Mouse (Mus musculus) stomach, embryonic 14.5 days (tissue): Measurements from ENCODE around the gene Map7d1. TPM values are rescaled to one million over a fixed set of nuclear protein-coding genes. Genes with fewer than 3 reads are reported as not detected.
A peak's percentile ranks its signal among the peaks of the same experiment; 100 is the strongest.

Experiments
- ATAC-seq: fragments of 200-750 bp; cut with Nextera tagmentation; 2 replicates; pipeline ENCODE4 v1.8.0; 2017; ENCODE audit warnings: low read depth, moderate TSS enrichment; ENCODE audit not compliant: insufficient number of reproducible peaks, insufficient read depth, low FRiP score
- H3K27ac ChIP-seq: fragments of 300-500 bp; sonication (generic); 2 replicates; pipeline ENCODE4 v1.5.1; 2014; ENCODE audit warnings: mild to moderate bottlenecking, low read length, moderate library complexity, mixed read lengths
- H3K27me3 ChIP-seq: fragments of 300-500 bp; sonication (generic); 2 replicates; pipeline ENCODE4 v1.6.1; 2014; ENCODE audit warnings: low read length, control low read depth, mixed read lengths; ENCODE audit not compliant: control insufficient read depth, insufficient read depth
- H3K36me3 ChIP-seq: fragments of 300-500 bp; sonication (generic); 2 replicates; pipeline ENCODE4 v1.6.1; 2014; ENCODE audit warnings: mild to moderate bottlenecking, control low read depth, low read length, moderate library complexity, mixed read lengths; ENCODE audit not compliant: control insufficient read depth, insufficient read depth
- H3K4me1 ChIP-seq: fragments of 300-500 bp; sonication (generic); 2 replicates; pipeline ENCODE4 v1.6.1; 2014; ENCODE audit warnings: low read length, control low read depth, mixed read lengths; ENCODE audit not compliant: control insufficient read depth, insufficient read depth
- H3K4me2 ChIP-seq: fragments of 300-500 bp; sonication (generic); replicated peaks from 2 replicates; pipeline ENCODE4 v1.6.1; 2014; ENCODE audit warnings: low read depth, low read length, control low read depth
- H3K4me3 ChIP-seq: fragments of 300-500 bp; sonication (generic); 2 replicates; pipeline ENCODE4 v1.5.1; 2014; ENCODE audit warnings: low read depth, low read length, control low read depth
- H3K9ac ChIP-seq: fragments of 300-500 bp; sonication (generic); replicated peaks from 2 replicates; pipeline ENCODE4 v1.6.1; 2014; ENCODE audit warnings: low read depth, mild to moderate bottlenecking, control low read depth, low read length, moderate library complexity, mixed read lengths
- H3K9me3 ChIP-seq: fragments of 300-500 bp; sonication (generic); 2 replicates; pipeline ENCODE4 v1.6.1; 2016; ENCODE audit warnings: low read depth, low read length, control low read depth; ENCODE audit not compliant: control insufficient read depth
- WGBS: fragments of 180-500 bp; shearing (Covaris S2); extraction: QIAGEN DNeasy Blood & Tissue Kit; methylation state at CpG from one replicate; pipeline ENCODE4 v1.1.7; 2014; 5-methylcytosine and 5-hydroxymethylcytosine counted together
- polyA plus RNA-seq: library from polyadenylated mRNA; unstranded; fragments of >200 nt; fragmentation: Nextera tagmentation; extraction: Ambion mirVana; gene quantifications from 2 replicates; pipeline ENCODE4 v1.2.1, GENCODE M21; 2014

Map7d1 gene
- polyA plus RNA-seq, 1 experiment from 2014 or later = 38.7 TPM

- Histone ChIP-seq H3K4me1 (peaks cover 40% of the 10 kb centered on the region), H3K9me3 (no peaks in the 10 kb centered on the region), H3K27ac (no peak overlapping the region)
Measured at GRCm38 (mm10) chr4:126253637-126254272, 2.4 kb downstream of the Map7d1 start.

GRCm38 (mm10) chr4:126252411-126253237 lies 3.5 kb downstream of the Map7d1 start:
- no peak overlapping the region for H3K27ac ChIP-seq
- H3K4me3 ChIP-seq = no peak overlapping the region
- no peak overlapping the region for H3K9ac ChIP-seq
- H3K9me3 ChIP-seq = no peaks in the 10 kb centered on the region
- no peak for ATAC-seq
- peaks cover 38% of the 10 kb centered on the region for H3K4me1 ChIP-seq
- no peaks in the 10 kb centered on the region; the same call in none of the 2 replicates for H3K36me3 ChIP-seq
- no peaks in the 10 kb centered on the region for H3K27me3 ChIP-seq
- no peak overlapping the region for H3K4me2 ChIP-seq
- 86% methylated on average over 17 of the region's 17 CpGs for WGBS

More at GRCm38 (mm10) chr4:126253637-126254272, 2.4 kb downstream of the Map7d1 start:
- H3K4me2 ChIP-seq = peak overlapping the region; percentile 89
- WGBS = 77% methylated on average over 14 of the region's 14 CpGs
- no peaks in the 10 kb centered on the region for H3K27me3 ChIP-seq
- 0 out of 2 replicates have a peak overlapping the region, but pooled peaks have one; percentile 74 for H3K4me3 ChIP-seq
- no peak overlapping the region for H3K9ac ChIP-seq
- H3K36me3 ChIP-seq = no peaks in the 10 kb centered on the region; the same call in none of the 2 replicates
- no peak for ATAC-seq

DNA sequence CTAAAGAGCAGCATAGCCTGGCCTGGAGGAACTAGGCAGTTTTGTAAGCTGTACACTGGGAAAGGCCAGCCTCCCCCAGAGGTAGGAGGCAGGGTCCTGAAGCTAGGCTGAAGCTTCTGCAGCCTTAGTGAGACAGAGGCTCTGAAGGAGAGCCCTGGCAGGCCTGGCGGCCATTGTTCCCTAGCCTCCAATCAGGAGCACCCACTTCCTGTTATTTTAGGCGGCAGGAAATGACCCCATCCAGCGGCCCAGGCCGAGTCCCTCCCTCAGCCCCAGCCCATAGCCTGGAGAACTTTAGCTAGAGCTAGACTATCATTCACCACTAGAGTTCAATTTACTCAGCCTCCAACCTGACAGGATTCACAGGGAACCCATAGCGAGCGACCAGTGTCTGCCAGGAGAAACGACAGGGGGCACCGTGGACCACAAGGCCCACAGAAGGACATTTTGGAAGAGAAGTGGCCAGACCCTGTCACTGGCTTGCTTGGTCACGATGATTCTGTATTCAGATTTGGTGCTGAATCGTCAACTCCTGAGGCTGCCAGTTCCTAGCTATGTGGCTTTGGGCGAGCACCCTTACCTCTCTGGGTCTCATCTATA lies 4.4 kb downstream of the Map7d1 start:
- Histone ChIP-seq H3K4me2 (no peak overlapping the region; the same call in 1 of the 2 replicates), H3K4me1 (peaks cover 33% of the 10 kb centered on the region), H3K9me3 (no peaks in the 10 kb centered on the region), H3K9ac (no peak overlapping the region), H3K36me3 (no peaks in the 10 kb centered on the region; the same call in none of the 2 replicates), H3K4me3 (no peak overlapping the region), H3K27ac (peak overlapping the region; percentile 33; the same call in 1 of the 2 replicates), H3K27me3 (no peaks in the 10 kb centered on the region)
- 57% methylated on average over 11 of the region's 11 CpGs for WGBS
- no peak for ATAC-seq

- no peak overlapping the region for H3K27ac ChIP-seq
- H3K27me3 ChIP-seq = no peaks in the 10 kb centered on the region
- H3K4me2 ChIP-seq = no peak overlapping the region
- no peak for ATAC-seq
- H3K9me3 ChIP-seq = no peaks in the 10 kb centered on the region
- peaks cover 33% of the 10 kb centered on the region for H3K4me1 ChIP-seq
- H3K4me3 ChIP-seq = no peak overlapping the region
- WGBS = 50% methylated on average over 4 of the region's 4 CpGs
- no peak overlapping the region for H3K9ac ChIP-seq
- peaks cover 4% of the 10 kb centered on the region for H3K36me3 ChIP-seq
Measured at GRCm38 (mm10) chr4:126250659-126251058, 5.5 kb downstream of the Map7d1 start.

- no peaks in the 10 kb centered on the region for H3K9me3 ChIP-seq
- peaks cover 25% of the 10 kb centered on the region for H3K4me1 ChIP-seq
- ATAC-seq = no peak
- peaks cover 4% of the 10 kb centered on the region for H3K36me3 ChIP-seq
- H3K27me3 ChIP-seq = no peaks in the 10 kb centered on the region
- 42% methylated on average over 11 of the region's 11 CpGs for WGBS
- H3K4me2 ChIP-seq = no peak overlapping the region
- H3K4me3 ChIP-seq = no peak overlapping the region
- no peak overlapping the region for H3K27ac ChIP-seq
- no peak overlapping the region for H3K9ac ChIP-seq
Measured at GRCm38 (mm10) chr4:126248261-126248868, 7.8 kb downstream of the Map7d1 start.

DNA sequence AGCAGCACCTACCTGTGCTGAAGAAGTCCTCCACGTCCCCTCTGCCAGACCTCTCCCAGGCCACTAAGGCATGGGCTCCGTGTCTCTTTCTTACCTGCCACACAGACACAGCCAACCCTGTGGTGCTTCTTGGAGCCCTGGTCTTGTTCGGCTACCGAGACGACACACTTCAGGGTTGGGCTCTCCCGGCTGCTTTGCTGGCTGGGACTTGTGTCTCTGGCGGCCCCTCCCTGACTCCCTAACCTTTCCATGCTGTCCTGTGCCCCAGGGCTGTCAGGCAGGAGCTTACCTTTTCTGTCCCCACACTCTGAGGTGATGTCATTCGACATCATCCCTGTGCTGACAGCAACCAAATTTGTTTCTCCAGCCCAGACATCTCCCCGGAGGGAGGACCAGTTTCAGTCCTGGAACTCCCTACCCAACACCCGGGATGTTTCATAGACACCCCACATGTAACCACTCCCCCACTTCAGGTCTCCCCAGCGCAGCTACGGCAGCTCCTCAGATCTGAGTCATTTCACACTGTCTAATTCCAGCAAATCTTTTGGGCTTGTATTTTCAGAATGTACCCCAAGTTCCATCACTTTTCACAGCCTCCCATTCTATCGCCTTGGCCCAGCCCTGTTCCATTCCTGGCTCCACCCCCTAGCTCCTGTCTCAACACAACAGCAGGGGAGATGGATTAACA lies 9.8 kb downstream of the Map7d1 start:
- Histone ChIP-seq H3K9ac (no peak overlapping the region; the same call in 1 of the 2 replicates), H3K4me2 (no peak overlapping the region), H3K36me3 (peaks cover 13% of the 10 kb centered on the region), H3K9me3 (no peaks in the 10 kb centered on the region), H3K4me3 (no peak overlapping the region), H3K27ac (no peak overlapping the region), H3K4me1 (peaks cover 12% of the 10 kb centered on the region), H3K27me3 (no peaks in the 10 kb centered on the region)
- no peak for ATAC-seq
- WGBS = 81% methylated on average over 13 of the region's 13 CpGs

DNA sequence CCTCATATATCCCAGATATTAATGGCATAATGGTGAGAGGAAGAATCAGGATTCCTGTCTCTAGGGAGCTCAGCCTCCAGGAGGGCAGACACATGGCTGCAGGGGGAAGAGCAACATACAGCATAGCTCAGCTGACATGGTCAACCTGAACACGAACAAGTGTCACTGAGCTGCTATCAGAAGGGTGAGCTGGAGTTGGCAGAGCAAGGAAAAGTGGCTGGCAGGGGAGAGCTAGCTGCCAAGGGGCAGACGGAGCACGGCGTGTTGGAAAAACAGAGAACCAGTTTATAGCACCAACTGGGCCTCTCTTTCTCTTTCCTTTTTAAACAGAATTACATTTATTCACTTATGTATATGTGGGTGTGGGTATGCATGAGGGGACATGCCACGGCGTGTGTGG lies 13.6 kb downstream of the Map7d1 start:
- ATAC-seq = no peak
- peaks cover 42% of the 10 kb centered on the region for H3K36me3 ChIP-seq
- 81% methylated on average over 6 of the region's 6 CpGs for WGBS

More for the DNA sequence above, 13.6 kb downstream of the Map7d1 start:
- Histone ChIP-seq H3K4me3 (no peak overlapping the region), H3K9ac (no peak overlapping the region), H3K4me2 (no peak overlapping the region), H3K9me3 (no peaks in the 10 kb centered on the region), H3K27me3 (no peaks in the 10 kb centered on the region), H3K27ac (no peak overlapping the region), H3K4me1 (0 out of 2 replicates have a peak, but pooled peaks cover 4% of the 10 kb centered on the region)
